Mouse (Mus musculus) lung, embryonic 14.5 days (tissue): ENCODE data around the gene Gad1. TPM values are rescaled to one million over a fixed set of nuclear protein-coding genes. Genes with fewer than 3 reads are reported as not detected.

Experiments
- ATAC-seq: fragments of 200-750 bp; cut with Nextera tagmentation; 2 replicates; pipeline ENCODE4 v1.8.0; 2017; ENCODE audit warnings: mild to moderate bottlenecking, moderate TSS enrichment, moderate library complexity; ENCODE audit not compliant: insufficient read depth
- DNase-seq: peaks from one replicate; pipeline ENCODE4 v3.0.0-alpha.2; 2015
- H3K27ac ChIP-seq: fragments of 300-500 bp; sonication (generic); 2 replicates; pipeline ENCODE4 v1.5.1; 2014; ENCODE audit warnings: low read depth, mild to moderate bottlenecking, moderate library complexity
- H3K27me3 ChIP-seq: fragments of 300-500 bp; sonication (generic); 2 replicates; pipeline ENCODE4 v1.6.1; 2014; ENCODE audit warnings: low read length, control low read depth; ENCODE audit not compliant: insufficient read depth
- H3K36me3 ChIP-seq: fragments of 300-500 bp; sonication (generic); 2 replicates; pipeline ENCODE4 v1.6.1; 2014; ENCODE audit warnings: control low read depth; ENCODE audit not compliant: insufficient read depth
- H3K4me1 ChIP-seq: fragments of 300-500 bp; sonication (generic); 2 replicates; pipeline ENCODE4 v1.6.1; 2014; ENCODE audit warnings: antibody characterized with exemption, control low read depth; ENCODE audit not compliant: insufficient read depth
- H3K4me2 ChIP-seq: fragments of 300-500 bp; sonication (generic); 2 replicates; pipeline ENCODE4 v1.6.1; 2014; ENCODE audit warnings: mild to moderate bottlenecking
- H3K4me3 ChIP-seq: fragments of 300-500 bp; sonication (generic); 2 replicates; pipeline ENCODE4 v1.5.1; 2014; ENCODE audit warnings: low read depth, low read length
- H3K9ac ChIP-seq: fragments of 300-500 bp; sonication (generic); 2 replicates; pipeline ENCODE4 v1.6.1; 2014
- H3K9me3 ChIP-seq: fragments of 300-500 bp; sonication (generic); 2 replicates; pipeline ENCODE4 v1.6.1; 2016; ENCODE audit warnings: low read depth, low read length, control low read depth
- CTCF ChIP-seq: IDR thresholded peaks from 2 replicates; pipeline ENCODE4 v1.5.1; 2016; ENCODE audit warnings: antibody characterized with exemption, low read depth
- WGBS: fragments of 180-500 bp; shearing (Covaris S2); extraction: QIAGEN DNeasy Blood & Tissue Kit; methylation state at CpG from one replicate; pipeline ENCODE4 v1.1.7; 2014; 5-methylcytosine and 5-hydroxymethylcytosine counted together
- polyA plus RNA-seq: library from polyadenylated mRNA; unstranded; fragments of >200 nt; fragmentation: Nextera tagmentation; extraction: Ambion mirVana; gene quantifications from 2 replicates; pipeline ENCODE4 v1.2.1, GENCODE M21; 2014

Gene Gad1
- polyA plus RNA-seq, 1 experiment from 2014 or later: 0.28 TPM

- no peak for TF ChIP-seq CTCF
- Histone ChIP-seq H3K36me3 (no peaks in the 10 kb centered on the region), H3K4me3 (no peak overlapping the region), H3K4me1 (no peaks in the 10 kb centered on the region), H3K9ac (no peak overlapping the region), H3K4me2 (no peak overlapping the region), H3K9me3 (no peaks in the 10 kb centered on the region), H3K27me3 (no peaks in the 10 kb centered on the region), H3K27ac (no peak overlapping the region)
- ATAC-seq (no peak), DNase-seq (peak; percentile 44)
- WGBS: 50% methylated on average over 16 of the region's 16 CpGs
Measured at GRCm38 (mm10) chr2:70642971-70643565, 90.2 kb downstream of the Gad1 start.

- no peaks in the 10 kb centered on the region for H3K9me3 ChIP-seq
- no peak overlapping the region for H3K4me3 ChIP-seq
- ATAC-seq (no peak), DNase-seq (no peak)
- WGBS: 72% methylated on average over 6 of the region's 6 CpGs
- TF ChIP-seq CTCF: no peak
- no peak overlapping the region for H3K4me2 ChIP-seq
- H3K27ac ChIP-seq: no peak overlapping the region
- no peaks in the 10 kb centered on the region for H3K36me3 ChIP-seq
- H3K9ac ChIP-seq: no peak overlapping the region
- no peaks in the 10 kb centered on the region for H3K4me1 ChIP-seq
- no peaks in the 10 kb centered on the region for H3K27me3 ChIP-seq
Measured at GRCm38 (mm10) chr2:70645266-70645780, 92.5 kb downstream of the Gad1 start.

GRCm38 (mm10) chr2:70647681-70648080, 94.8 kb downstream of the Gad1 start:
- no peak overlapping the region for H3K9ac ChIP-seq
- no peaks in the 10 kb centered on the region for H3K4me1 ChIP-seq
- no peak overlapping the region for H3K4me3 ChIP-seq
- no peaks in the 10 kb centered on the region for H3K36me3 ChIP-seq
- H3K27me3 ChIP-seq: no peaks in the 10 kb centered on the region
- DNase-seq (no peak), ATAC-seq (no peak)
- H3K27ac ChIP-seq: no peak overlapping the region
- TF ChIP-seq CTCF: no peak
- WGBS: 44% methylated on average over 4 of the region's 4 CpGs
- H3K9me3 ChIP-seq: no peaks in the 10 kb centered on the region
- H3K4me2 ChIP-seq: no peak overlapping the region

- 79% methylated on average over 5 of the region's 5 CpGs for WGBS
- Histone ChIP-seq H3K36me3 (no peaks in the 10 kb centered on the region), H3K9ac (no peak overlapping the region), H3K9me3 (no peaks in the 10 kb centered on the region), H3K4me1 (no peaks in the 10 kb centered on the region), H3K4me3 (no peak overlapping the region), H3K27me3 (no peaks in the 10 kb centered on the region), H3K27ac (no peak overlapping the region), H3K4me2 (no peak overlapping the region)
- no peak for TF ChIP-seq CTCF
- ATAC-seq: no peak
- no peak for DNase-seq
Measured at GRCm38 (mm10) chr2:70648271-70648670, 95.4 kb downstream of the Gad1 start.

GRCm38 (mm10) chr2:70649471-70649870, 96.6 kb downstream of the Gad1 start:
- Histone ChIP-seq H3K9me3 (no peaks in the 10 kb centered on the region), H3K4me2 (no peak overlapping the region), H3K9ac (no peak overlapping the region), H3K4me1 (no peaks in the 10 kb centered on the region), H3K27ac (no peak overlapping the region), H3K27me3 (no peaks in the 10 kb centered on the region), H3K36me3 (no peaks in the 10 kb centered on the region), H3K4me3 (no peak overlapping the region)
- DNase-seq (no peak), ATAC-seq (no peak)
- no peak for TF ChIP-seq CTCF
- 84% methylated on average over 4 of the region's 4 CpGs for WGBS

Other genes starting within 250 kb of the Gad1 start
- 9.6 and 12.3 TPM in 2 replicates for gene Sp5, start 78.1 kb upstream of the Gad1 start, polyA plus RNA-seq
- 6.1 and 6.2 TPM in 2 replicates for gene Erich2, start 44.3 kb upstream of the Gad1 start, polyA plus RNA-seq
- gene Gorasp2, start 108.5 kb downstream of the Gad1 start, polyA plus RNA-seq: 203 and 208 TPM in 2 replicates
- 5.1 and 5.3 TPM in 2 replicates for gene Gm26558, start 109.0 kb downstream of the Gad1 start, polyA plus RNA-seq